Mouse (Mus musculus) midbrain, embryonic 15.5 days (tissue): ENCODE measurements around the gene Spryd3. TPM values are rescaled to one million over a fixed set of nuclear protein-coding genes. Genes with fewer than 3 reads are reported as not detected.

Experiments used
- ATAC-seq: fragments of 200-750 bp; cut with Nextera tagmentation; replicated peaks from 2 replicates; pipeline ENCODE4 v1.8.0; 2017; ENCODE audit warnings: moderate TSS enrichment
- H3K27ac ChIP-seq: fragments of 300-500 bp; sonication (generic); 2 replicates; pipeline ENCODE4 v1.5.1; 2015; ENCODE audit warnings: mild to moderate bottlenecking, inconsistent platforms
- H3K27me3 ChIP-seq: fragments of 300-500 bp; sonication (generic); replicated peaks from 2 replicates; pipeline ENCODE4 v1.6.1; 2015; ENCODE audit warnings: inconsistent platforms
- H3K36me3 ChIP-seq: fragments of 300-500 bp; sonication (generic); replicated peaks from 2 replicates; pipeline ENCODE4 v1.6.1; 2015; ENCODE audit warnings: inconsistent platforms
- H3K4me1 ChIP-seq: fragments of 300-500 bp; sonication (generic); 2 replicates; pipeline ENCODE4 v1.6.1; 2015; ENCODE audit warnings: inconsistent platforms
- H3K4me2 ChIP-seq: fragments of 300-500 bp; sonication (generic); 2 replicates; pipeline ENCODE4 v1.6.1; 2015; ENCODE audit warnings: inconsistent platforms, mild to moderate bottlenecking, moderate library complexity
- H3K4me3 ChIP-seq: fragments of 300-500 bp; sonication (generic); 2 replicates; pipeline ENCODE4 v1.5.1; 2015; ENCODE audit warnings: mild to moderate bottlenecking, inconsistent platforms
- H3K9ac ChIP-seq: fragments of 300-500 bp; sonication (generic); 2 replicates; pipeline ENCODE4 v1.6.1; 2015; ENCODE audit warnings: mild to moderate bottlenecking, inconsistent platforms
- H3K9me3 ChIP-seq: fragments of 300-500 bp; sonication (generic); 2 replicates; pipeline ENCODE4 v1.6.1; 2016; ENCODE audit warnings: inconsistent platforms
- whole genome bisulfite sequencing: fragments of 180-500 bp; shearing (Covaris S2); methylation state at CpG from one replicate; pipeline ENCODE4 v1.1.7; 2015; ENCODE audit warnings: mixed read lengths; 5-methylcytosine and 5-hydroxymethylcytosine counted together
- polyA plus RNA-seq: library from polyadenylated mRNA; unstranded; fragments of >200 nt; fragmentation: Nextera tagmentation; extraction: Ambion mirVana; gene quantifications from 2 replicates; pipeline ENCODE4 v1.2.1, GENCODE M21; 2015

Gene Spryd3
- polyA plus RNA-seq, 1 experiment from 2014 or later = 80.2 TPM

DNA sequence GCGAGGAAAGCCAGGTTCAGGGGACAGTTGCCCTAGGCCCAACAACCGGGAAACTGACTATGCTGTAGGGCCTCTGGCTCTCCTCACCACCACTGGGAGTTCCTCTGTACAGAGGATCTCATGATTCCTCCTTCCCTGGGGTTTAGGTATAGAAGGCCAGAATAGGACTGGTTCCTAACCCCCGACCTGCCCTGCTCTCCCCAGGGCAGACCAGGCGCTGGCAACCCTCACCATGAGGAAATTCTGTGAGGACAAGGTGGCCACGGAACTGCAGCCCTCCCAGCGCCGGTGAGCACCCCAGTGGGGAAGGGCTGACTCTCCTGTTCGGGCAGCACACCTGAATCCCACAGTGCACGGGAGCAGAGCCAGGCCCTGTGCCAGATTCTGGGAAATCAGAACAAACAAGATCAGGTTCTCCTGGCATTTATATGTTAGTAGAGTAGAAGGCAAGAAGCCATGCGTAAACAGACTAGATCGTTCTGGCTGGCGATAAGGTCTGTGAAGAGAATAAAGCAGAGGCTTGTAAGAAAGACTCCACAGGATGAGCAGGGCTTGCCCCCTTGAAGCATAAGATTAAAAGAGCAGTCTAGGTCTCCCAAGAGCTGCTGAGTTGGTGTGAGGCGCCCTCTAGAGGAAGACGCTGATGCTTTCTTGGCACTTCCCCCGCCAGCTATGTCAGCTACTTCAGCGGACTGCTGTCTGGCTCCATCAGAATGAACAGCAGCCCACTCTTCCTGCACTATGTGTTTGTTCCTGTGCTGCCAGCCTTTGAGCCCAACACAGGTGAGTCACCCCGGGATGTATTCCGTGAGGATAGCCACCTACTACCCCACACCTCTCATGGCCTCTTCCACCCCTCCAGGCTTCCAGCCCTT is 27.1 kb downstream of the Spryd3 start:
- Histone ChIP-seq H3K27me3 (peaks cover 33% of the 10 kb centered on the region), H3K4me2 (no peak overlapping the region), H3K36me3 (no peaks in the 10 kb centered on the region), H3K4me1 (peaks cover 21% of the 10 kb centered on the region), H3K4me3 (no peak overlapping the region), H3K9ac (no peak overlapping the region), H3K27ac (no peak overlapping the region), H3K9me3 (no peaks in the 10 kb centered on the region)
- peak; percentile 12; the same call in 1 of the 2 replicates for ATAC-seq
- 51% methylated on average over 18 of the region's 18 CpGs for WGBS

DNA sequence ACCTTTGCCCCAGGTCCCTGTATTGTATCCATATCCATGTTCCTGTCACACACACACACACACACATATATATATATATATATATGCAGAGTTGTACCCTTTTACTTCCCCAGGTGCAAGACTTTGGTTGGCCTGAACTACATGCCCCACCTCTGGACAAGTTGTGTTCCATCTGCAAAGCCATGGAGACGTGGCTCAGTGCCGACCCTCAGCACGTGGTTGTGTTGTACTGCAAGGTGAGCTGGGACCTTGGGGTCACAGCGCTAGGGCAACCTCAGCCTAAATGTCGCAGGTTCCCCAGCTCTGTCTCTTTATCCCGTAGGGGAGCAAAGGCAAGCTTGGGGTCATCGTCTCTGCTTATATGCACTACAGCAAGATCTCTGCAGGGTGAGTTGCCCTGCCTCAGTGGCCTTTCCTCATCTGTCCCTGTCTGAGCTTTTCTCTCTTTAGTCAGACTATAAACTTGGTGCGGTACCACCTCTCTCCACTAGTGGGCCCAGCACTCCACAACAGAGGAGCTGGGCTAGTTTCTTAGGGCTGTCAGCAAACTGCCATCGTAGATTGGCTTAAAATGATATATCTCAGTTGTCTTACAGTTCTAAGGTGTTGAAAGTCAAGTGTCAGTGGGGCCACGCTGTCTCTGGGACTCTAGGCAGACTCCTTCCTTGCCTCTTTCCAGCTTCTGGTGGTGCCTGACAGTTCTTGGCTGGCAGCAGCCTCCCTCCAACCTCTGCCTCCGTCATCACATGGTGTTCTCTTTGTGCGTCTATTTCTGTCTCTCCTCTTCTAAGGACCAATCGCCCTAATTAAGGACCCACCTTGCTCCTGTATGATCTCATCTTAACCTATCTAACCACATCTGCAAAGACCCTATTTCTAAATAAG is 28.1 kb downstream of the Spryd3 start:
- Histone ChIP-seq H3K4me3 (no peak overlapping the region), H3K27ac (no peak overlapping the region), H3K36me3 (no peaks in the 10 kb centered on the region), H3K4me1 (peaks cover 31% of the 10 kb centered on the region), H3K9ac (no peak overlapping the region), H3K9me3 (no peaks in the 10 kb centered on the region), H3K27me3 (peaks cover 33% of the 10 kb centered on the region), H3K4me2 (peak overlapping the region; percentile 58)
- WGBS = 30% methylated on average over 13 of the region's 13 CpGs
- ATAC-seq = no peak

DNA sequence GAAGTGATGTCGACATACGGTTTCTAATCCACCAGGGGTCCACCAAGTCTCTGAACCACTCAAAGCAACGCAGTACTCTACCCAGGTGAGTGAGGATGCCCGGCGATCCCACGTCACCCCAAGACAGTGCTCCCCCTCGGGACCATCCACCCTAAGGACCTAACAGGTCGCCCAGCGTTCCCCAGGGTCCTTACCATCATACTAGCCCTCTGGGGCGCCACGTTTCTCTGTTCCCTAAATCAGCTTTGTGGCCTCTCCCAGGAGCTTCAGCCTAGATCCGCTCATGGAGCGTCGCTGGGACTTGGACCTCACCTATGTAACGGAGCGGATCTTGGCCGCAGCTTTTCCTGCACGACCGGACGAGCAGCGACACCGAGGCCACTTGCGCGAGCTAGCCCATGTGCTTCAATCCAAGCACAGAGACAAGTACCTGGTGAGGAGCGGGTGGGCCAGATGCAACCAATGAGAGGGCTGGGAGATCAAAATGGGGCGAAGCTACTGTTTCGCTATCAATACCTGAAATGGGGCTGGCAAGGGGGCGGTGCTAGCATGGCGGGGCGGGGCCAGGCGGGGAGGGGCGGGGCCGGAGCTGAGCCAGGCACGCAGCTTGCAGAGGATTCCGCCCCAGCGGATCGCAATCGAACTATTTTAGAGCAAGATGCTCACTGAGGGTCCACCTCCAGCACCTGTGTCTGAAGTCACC is 29.1 kb downstream of the Spryd3 start:
- Histone ChIP-seq H3K27me3 (peaks cover 36% of the 10 kb centered on the region), H3K4me3 (peak overlapping the region; percentile 37), H3K27ac (no peak overlapping the region), H3K36me3 (no peaks in the 10 kb centered on the region), H3K9ac (peak overlapping the region; percentile 38), H3K9me3 (no peaks in the 10 kb centered on the region), H3K4me1 (peaks cover 33% of the 10 kb centered on the region), H3K4me2 (peak overlapping the region; percentile 58)
- ATAC-seq = peak; percentile 25
- WGBS = 8% methylated on average over 37 of the region's 38 CpGs

DNA sequence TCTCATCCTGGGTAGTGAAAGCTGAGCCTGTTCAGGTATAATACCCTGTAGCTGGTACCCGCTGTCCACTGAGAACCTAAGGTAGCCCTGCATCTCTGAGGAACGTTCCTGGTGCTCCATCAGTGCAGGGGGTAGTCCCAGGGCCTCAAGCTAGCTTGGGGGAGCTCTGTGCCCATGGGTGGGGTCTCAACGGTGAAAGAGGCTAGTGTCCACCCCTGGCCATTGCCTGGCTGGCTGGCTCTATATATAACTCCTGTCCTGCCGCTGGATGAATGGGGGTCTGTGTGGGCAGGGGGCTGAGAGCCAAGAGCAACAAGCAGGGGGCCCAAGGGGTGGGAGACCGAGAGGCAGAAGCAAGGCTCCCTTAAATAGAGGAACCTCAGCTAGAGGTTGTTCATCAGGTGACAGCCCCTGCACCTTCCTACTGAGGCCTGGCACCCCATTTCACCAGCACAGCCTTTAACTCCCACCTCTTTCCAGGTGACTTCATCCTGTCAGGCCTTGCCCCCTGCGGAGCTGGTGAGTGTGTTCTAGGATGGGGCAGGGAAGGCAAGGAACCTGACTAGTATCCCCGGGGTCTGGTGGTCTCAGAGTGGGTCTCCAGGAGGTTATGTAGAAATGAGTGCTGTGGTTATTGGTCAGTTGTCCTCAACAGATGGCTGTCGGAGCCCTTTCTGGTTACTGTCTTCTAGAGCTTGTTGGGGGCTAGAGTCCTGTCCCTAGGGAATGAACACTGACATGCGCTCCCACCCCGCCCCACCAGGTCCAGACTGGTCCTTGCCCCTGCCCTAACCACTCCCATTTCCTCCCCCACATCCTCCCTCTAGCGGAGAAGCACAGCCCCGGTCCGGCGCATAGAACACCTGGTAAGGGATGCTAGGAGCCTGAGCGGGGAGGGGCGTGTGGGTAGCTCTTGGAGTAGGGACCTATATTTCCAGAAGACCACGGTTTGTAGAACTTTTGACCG is 30.0 kb downstream of the Spryd3 start:
- 25% methylated on average over 18 of the region's 18 CpGs for WGBS
- no peak for ATAC-seq

DNA sequence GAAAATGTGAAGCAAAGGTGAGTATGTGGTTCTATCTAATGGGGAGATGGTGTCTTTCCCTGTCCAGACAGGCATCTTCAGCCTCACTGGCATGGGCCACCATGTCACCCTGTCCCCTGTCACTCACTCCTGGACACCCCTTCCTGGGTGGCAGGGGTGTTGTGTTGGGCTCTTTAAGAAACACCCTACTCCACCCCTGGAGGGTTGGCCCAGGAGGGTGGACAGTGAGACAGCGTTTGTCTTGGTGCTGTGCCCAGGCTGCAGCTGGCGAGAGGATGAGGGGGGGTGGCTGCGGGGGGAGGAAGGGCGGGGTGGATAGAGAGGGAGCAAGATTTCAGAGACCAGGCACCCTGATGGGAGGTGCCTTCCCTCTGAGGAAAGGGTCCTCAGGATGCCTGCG is 30.7 kb downstream of the Spryd3 start:
- peaks cover 48% of the 10 kb centered on the region for H3K4me1 ChIP-seq
- no peak overlapping the region for H3K4me2 ChIP-seq

More for the DNA sequence above, 30.0 kb downstream of the Spryd3 start:
- Histone ChIP-seq H3K9ac (no peak overlapping the region), H3K9me3 (no peaks in the 10 kb centered on the region), H3K36me3 (no peaks in the 10 kb centered on the region), H3K4me2 (peak overlapping the region; percentile 58), H3K27me3 (peaks cover 36% of the 10 kb centered on the region), H3K4me1 (peaks cover 41% of the 10 kb centered on the region), H3K27ac (no peak overlapping the region), H3K4me3 (peak overlapping the region; percentile 37; the same call in 1 of the 2 replicates)

DNA sequence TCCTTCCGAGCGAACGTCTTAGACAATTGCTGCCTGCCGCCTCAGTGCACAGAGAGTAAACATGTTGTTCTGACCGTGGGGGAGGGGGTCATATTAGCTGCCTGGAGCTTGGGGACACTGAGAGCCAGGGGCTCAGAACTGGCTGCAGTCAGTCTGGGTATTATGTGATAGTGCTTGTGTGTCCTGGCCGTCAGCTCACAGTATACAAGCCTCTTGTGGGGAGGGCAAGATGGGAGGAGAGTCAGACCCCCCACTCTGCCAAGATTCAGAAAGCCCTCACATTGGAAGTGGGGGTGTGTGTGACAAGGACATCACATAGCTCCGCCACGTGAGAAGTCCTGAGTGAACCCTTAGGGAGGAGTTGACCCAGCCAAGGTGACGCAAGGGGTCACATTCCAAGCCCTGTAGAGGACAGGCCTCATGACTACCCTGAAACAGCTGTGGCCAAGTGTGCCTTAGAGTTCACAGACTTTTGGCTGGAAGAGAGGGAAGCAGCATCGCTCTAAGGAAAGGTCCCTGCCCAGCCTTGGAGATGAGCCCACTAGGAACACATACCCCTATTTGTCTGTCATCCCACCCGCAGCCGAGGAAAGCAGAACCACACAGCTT is 32.0 kb downstream of the Spryd3 start:
- H3K4me3 ChIP-seq = 0 out of 2 replicates have a peak overlapping the region, but pooled peaks have one; percentile 7
- 29% methylated on average over 12 of the region's 12 CpGs for WGBS
- H3K27me3 ChIP-seq = peaks cover 43% of the 10 kb centered on the region
- no peak overlapping the region for H3K27ac ChIP-seq
- no peak overlapping the region for H3K9ac ChIP-seq
- ATAC-seq = no peak
- H3K4me2 ChIP-seq = peak overlapping the region; percentile 20
- peaks cover 60% of the 10 kb centered on the region for H3K4me1 ChIP-seq
- H3K36me3 ChIP-seq = no peaks in the 10 kb centered on the region
- no peaks in the 10 kb centered on the region for H3K9me3 ChIP-seq

More for the DNA sequence above, 30.7 kb downstream of the Spryd3 start:
- peaks cover 40% of the 10 kb centered on the region for H3K27me3 ChIP-seq
- WGBS = 56% methylated on average over 5 of the region's 5 CpGs
- no peak for ATAC-seq
- H3K9ac ChIP-seq = no peak overlapping the region
- H3K9me3 ChIP-seq = no peaks in the 10 kb centered on the region
- no peaks in the 10 kb centered on the region for H3K36me3 ChIP-seq
- H3K4me3 ChIP-seq = no peak overlapping the region
- no peak overlapping the region for H3K27ac ChIP-seq

DNA sequence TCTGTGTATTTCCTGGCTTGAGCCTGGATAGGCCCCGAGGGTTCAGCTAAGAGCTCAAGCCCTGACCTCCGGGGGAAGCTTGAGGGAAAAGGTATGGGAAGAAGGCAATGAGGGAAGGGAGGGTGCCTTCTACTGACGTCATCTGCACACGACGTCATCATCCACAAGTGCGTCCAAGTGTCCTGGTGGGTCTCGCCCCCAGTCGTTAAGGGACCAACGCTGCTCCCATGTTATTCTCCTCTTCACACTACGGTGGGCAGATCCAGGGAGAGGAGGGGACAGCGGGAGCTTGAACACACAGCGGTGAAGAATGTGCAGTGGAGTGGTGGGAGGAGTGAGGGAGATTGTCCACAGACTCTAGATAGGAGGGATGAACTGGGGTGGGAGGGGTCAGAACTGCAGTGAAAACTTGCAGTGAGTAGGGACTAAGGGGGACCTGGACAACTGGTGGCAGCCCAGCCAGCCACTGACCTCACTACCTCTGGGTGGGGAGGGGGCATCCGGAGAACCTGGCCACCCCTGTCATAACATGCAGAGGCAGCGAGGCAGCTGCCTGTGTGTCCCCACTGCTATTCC is 32.6 kb downstream of the Spryd3 start:
- Histone ChIP-seq H3K36me3 (no peaks in the 10 kb centered on the region), H3K9me3 (no peaks in the 10 kb centered on the region), H3K4me1 (peaks cover 60% of the 10 kb centered on the region), H3K27me3 (peaks cover 43% of the 10 kb centered on the region), H3K4me3 (peak overlapping the region; percentile 7), H3K4me2 (peak overlapping the region; percentile 20), H3K27ac (no peak overlapping the region), H3K9ac (no peak overlapping the region)
- no peak for ATAC-seq
- whole genome bisulfite sequencing = 9% methylated on average over 14 of the region's 14 CpGs

DNA sequence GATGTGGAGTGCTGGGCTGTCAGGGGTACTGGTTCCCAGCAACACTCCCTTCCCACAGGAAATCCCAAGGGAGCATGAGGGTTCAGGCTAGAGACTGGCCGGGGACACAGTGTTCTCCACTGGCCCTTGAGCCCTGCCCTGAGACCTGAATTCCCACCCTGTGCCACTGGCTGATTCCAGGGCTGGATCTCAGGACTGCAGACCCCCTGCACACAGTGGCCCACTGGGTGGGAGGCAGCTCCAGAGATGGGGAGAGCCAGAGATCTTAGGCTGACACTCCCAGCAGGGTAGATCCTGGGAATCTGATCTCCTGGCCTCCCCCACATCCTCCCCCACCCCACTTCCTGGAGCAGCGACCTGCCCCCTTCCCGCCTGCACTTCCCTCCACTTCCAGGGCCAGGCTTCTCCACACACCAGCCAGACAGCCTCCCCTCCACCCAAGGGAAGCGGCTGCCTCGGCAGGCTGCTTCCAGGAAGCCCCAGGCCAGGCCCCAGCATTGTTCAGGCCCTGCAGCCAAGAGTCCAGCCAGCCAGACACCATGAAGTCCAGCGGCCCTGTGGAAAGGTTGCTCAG is 33.4 kb downstream of the Spryd3 start:
- no peak for ATAC-seq
- 0 out of 2 replicates have a peak overlapping the region, but pooled peaks have one; percentile 20 for H3K4me2 ChIP-seq
- H3K4me1 ChIP-seq = peaks cover 55% of the 10 kb centered on the region
- peaks cover 41% of the 10 kb centered on the region for H3K27me3 ChIP-seq
- WGBS = 21% methylated on average over 6 of the region's 6 CpGs
- H3K9me3 ChIP-seq = no peaks in the 10 kb centered on the region
- peak overlapping the region; percentile 7; the same call in 1 of the 2 replicates for H3K4me3 ChIP-seq
- no peak overlapping the region for H3K9ac ChIP-seq
- H3K36me3 ChIP-seq = peaks cover 7% of the 10 kb centered on the region; the same call in 1 of the 2 replicates
- H3K27ac ChIP-seq = peak overlapping the region; percentile 53

DNA sequence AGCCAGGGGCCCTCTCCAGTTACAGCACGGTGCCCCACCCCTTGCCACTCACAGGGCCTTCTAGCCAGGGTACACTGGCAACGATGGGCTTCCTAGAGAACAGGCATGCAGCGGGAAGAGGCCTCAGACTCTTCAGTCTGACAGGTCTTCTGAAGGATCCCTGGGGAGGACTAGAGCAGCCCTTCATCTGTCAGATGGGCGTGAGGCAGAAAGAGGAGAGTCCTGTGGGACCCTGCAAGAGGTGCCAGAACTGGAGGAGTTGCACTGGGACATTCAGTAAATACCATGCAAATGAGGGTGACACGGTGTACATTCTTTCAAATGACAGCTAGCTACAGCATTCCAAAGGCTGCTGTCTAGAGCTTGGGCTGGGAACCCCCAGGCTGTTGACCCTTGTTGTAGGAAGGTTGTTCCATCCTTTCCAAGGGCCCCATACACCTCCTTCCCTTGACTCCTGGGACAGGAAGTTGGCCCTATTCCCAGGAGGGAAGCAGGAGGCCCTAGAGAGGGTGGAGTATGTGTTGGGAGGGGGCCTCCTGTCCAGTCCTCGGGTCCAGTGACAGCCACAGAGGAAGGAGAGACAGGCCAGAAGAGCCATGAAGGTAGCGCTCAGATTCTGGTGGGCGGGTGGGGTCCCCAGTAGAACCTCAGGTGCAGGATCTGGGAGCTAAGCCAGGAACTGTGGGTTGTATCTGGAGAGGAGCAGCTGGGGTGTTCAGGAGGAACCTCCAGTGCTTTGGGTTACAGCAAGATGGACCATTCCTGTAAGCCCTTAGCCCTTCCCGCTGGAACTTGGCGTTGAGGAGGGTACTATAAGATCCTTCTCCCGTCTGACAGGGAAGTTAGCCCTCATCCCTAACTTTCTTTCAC is 34.1 kb downstream of the Spryd3 start:
- peaks cover 48% of the 10 kb centered on the region for H3K4me1 ChIP-seq
- peak overlapping the region; percentile 81; the same call in 1 of the 2 replicates for H3K4me2 ChIP-seq
- H3K9me3 ChIP-seq = no peaks in the 10 kb centered on the region
- H3K36me3 ChIP-seq = peaks cover 9% of the 10 kb centered on the region; the same call in 1 of the 2 replicates
- peaks cover 33% of the 10 kb centered on the region for H3K27me3 ChIP-seq
- ATAC-seq = no peak
- no peak overlapping the region for H3K4me3 ChIP-seq
- H3K9ac ChIP-seq = no peak overlapping the region
- H3K27ac ChIP-seq = peak overlapping the region; percentile 53
- WGBS = 38% methylated on average over 11 of the region's 11 CpGs
